In the genomic region with DNA sequence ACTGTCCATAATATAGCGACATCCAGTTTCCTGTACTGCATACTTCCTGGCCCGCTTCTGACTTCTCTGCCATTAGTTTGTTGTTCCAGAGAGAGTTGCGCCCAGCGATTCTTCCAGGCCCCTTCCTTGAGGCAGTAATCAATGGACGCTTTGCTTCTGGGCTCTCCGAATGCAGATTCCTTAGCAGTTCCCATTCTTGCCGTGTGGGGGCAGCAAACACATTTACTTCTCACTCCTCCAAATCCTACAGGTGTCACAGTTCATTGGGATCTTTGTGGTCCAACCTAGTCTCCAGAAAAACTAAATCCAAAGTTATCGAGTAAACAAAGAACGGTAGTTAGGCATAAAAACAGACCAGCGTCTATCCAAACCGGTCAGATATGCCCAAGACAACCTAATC, we compare ENCODE assay signal across 10 mouse cellular contexts. TPM values are rescaled to one million over a fixed set of nuclear protein-coding genes. Genes with fewer than 3 reads are reported as not detected.
DNase-seq lines count a peak whose midpoint lies in the region; ATAC-seq and TF ChIP-seq lines count a peak whose summit lies in the region.
"Had no signal": no experiment of that assay in that cellular context is flagged by ENCODE, and none has a peak within 500 bp of the region (broad histone marks: within the 10 kb centered on the region; RNA-seq: fewer than 3 reads in every experiment).

No protein-coding gene starts in this region.

- no peaks in the 10 kb centered on the region for H3K79me2 ChIP-seq in CH12.LX (replicated peaks; ENCODE audit: control insufficient read depth, extremely low read depth, insufficient read depth, poor library complexity, severe bottlenecking)

- H3K4me3 ChIP-seq in heart, embryonic 12.5 days, result no peak overlapping the region
- H3K4me3 ChIP-seq in CH12.LX (replicated peaks in 1 of 3; ENCODE audit: low read depth in 2 of 3, low read length in 2 of 3, poor library complexity in 1 of 3), result no peak overlapping the region
- H3K4me3 ChIP-seq: embryonic facial prominence, embryonic 13.5 days; limb, embryonic 15.5 days had no signal

- H3K27me3 ChIP-seq in heart, embryonic 12.5 days (replicated peaks), result no peaks in the 10 kb centered on the region
- no peaks in the 10 kb centered on the region for H3K27me3 ChIP-seq in CH12.LX (replicated peaks)
- H3K27me3 ChIP-seq: embryonic facial prominence, embryonic 13.5 days; limb, embryonic 15.5 days had no signal

- no peak overlapping the region for H3K9ac ChIP-seq in heart, embryonic 12.5 days
- H3K9ac ChIP-seq in CH12.LX (ENCODE audit: insufficient read depth, low read depth), result no peak overlapping the region
- H3K9ac ChIP-seq: embryonic facial prominence, embryonic 13.5 days; limb, embryonic 15.5 days had no signal

- TF ChIP-seq CTCF in CH12.LX (conservative IDR thresholded peaks at IDR 0.05 in 1 of 2, IDR thresholded peaks at IDR 0.05 in 1 of 2; ENCODE audit: low read depth in 2 of 2, low read length in 2 of 2), result peak; percentile 25 to 62; a peak in 3 of 4 replicates

- 0 out of 2 replicates have a peak, but pooled peaks cover 6% of the 10 kb centered on the region for H3K4me1 ChIP-seq in heart, embryonic 12.5 days (replicated peaks)
- peaks cover 5 to 19% of the 10 kb centered on the region in 2 experiments; a peak in 3 of 4 replicates for H3K4me1 ChIP-seq in CH12.LX (ENCODE audit: control insufficient read depth in 1 of 2, insufficient read depth in 2 of 2)

- DNase-seq in heart, postnatal 36 days, result peak; percentile 26 to 62
- DNase-seq in CH12.LX (ENCODE audit: extremely low read depth) (no peak), adipocyte (ENCODE audit: low spot score) (peak; percentile 55)
- DNase-seq in frontal cortex, adult 2 months (ENCODE audit: extremely low spot score in 1 of 2, low spot score in 1 of 2), result peak; percentile 41 to 86
- DNase-seq in left cerebral cortex, postnatal 25 days (ENCODE audit: low spot score in 2 of 2), result peak; percentile 68 to 82
- peak; percentile 70 for DNase-seq in right cerebral cortex, postnatal 14 days

- peak; percentile 58 for TF ChIP-seq RAD21 in CH12.LX (IDR thresholded peaks at IDR 0.05; ENCODE audit: low read depth, low read length)

- in situ Hi-C loops in CH12.LX (cut with MboI; ENCODE audit: low pct_ligation_motif_present, low pct_unique_long_range_greater_than_20kb, low sequenced_read_pairs), result no loop called here

- dilution Hi-C loops in CH12.LX (cut with MboI; ENCODE audit: extremely low pct_ligation_motif_present, extremely low pct_unique_long_range_greater_than_20kb, low sequenced_read_pairs), result no loop called here

- H3K36me3 ChIP-seq in heart, embryonic 12.5 days, result no peaks in the 10 kb centered on the region
- H3K36me3 ChIP-seq in CH12.LX (replicated peaks in 1 of 2; ENCODE audit: control insufficient read depth in 1 of 2, insufficient read depth in 1 of 2, low read length in 1 of 2), result no peaks in the 10 kb centered on the region
- H3K36me3 ChIP-seq: embryonic facial prominence, embryonic 13.5 days; limb, embryonic 15.5 days had no signal

- TF ChIP-seq POLR2A in CH12.LX (IDR thresholded peaks at IDR 0.05; ENCODE audit: low read depth, low read length), result no peak

- ATAC-seq in heart, embryonic 12.5 days (ENCODE audit: insufficient number of reproducible peaks, low FRiP score), result no peak
- ATAC-seq in inflammation-experienced regulatory T-cells, adult 6 months, result no peak

- 0 out of 2 replicates have a peak, but pooled peaks cover 5% of the 10 kb centered on the region for H3K9me3 ChIP-seq in heart, embryonic 12.5 days (replicated peaks)
- H3K9me3 ChIP-seq in CH12.LX (replicated peaks; ENCODE audit: low read length), result peaks cover 4% of the 10 kb centered on the region
- H3K9me3 ChIP-seq: embryonic facial prominence, embryonic 13.5 days; limb, embryonic 15.5 days had no signal

- no peak for TF ChIP-seq EP300 in CH12.LX (IDR thresholded peaks at IDR 0.05; ENCODE audit: low read length)

- no peak overlapping the region for H3K27ac ChIP-seq in heart, embryonic 12.5 days (ENCODE audit: poor library complexity, severe bottlenecking)
- H3K27ac ChIP-seq in CH12.LX (ENCODE audit: insufficient read depth, low read depth), result no peak overlapping the region
- H3K27ac ChIP-seq: embryonic facial prominence, embryonic 13.5 days; limb, embryonic 15.5 days had no signal

- intact Hi-C loops in heart, postnatal 36 days (cut with DNase I), result no loop called here
- intact Hi-C loops in left cerebral cortex, postnatal 25 days (cut with DNase I), result no loop called here

- 56% methylated on average over 11 of the region's 11 CpGs for WGBS in heart, embryonic 12.5 days

- H3K4me2 ChIP-seq in heart, embryonic 12.5 days, result no peak overlapping the region
- H3K4me2 ChIP-seq in CH12.LX (ENCODE audit: insufficient read depth, low read depth, poor library complexity, severe bottlenecking), result no peak overlapping the region
- H3K4me2 ChIP-seq: embryonic facial prominence, embryonic 13.5 days; limb, embryonic 15.5 days had no signal

TF ChIP-seq in CH12.LX, 34 proteins besides CTCF, POLR2A, EP300 and RAD21:
- TF ChIP-seq ZKSCAN1 (IDR thresholded peaks at IDR 0.05; ENCODE audit: borderline replicate concordance, low read depth, low read length) (no peak), SMC3 (IDR thresholded peaks at IDR 0.05; ENCODE audit: low read depth, low read length) (peak; percentile 35; the same call in 1 of the 2 replicates)

RNA-seq across cellular contexts. Expression of gene Gcnt3, which starts 46.2 kb away (rescaled TPM):
- total RNA-seq in heart, postnatal 36 days (2021), result not detected
- polyA plus RNA-seq in heart, embryonic 12.5 days (2016; fragmentation: Nextera tagmentation; extraction: Ambion mirVana), result not detected in 2 replicates
- total RNA-seq in CH12.LX (2012; rRNA removed), result 0.04 TPM in 1 of 2 replicates, not detected in the other
- 0.04 TPM in 1 of 2 replicates, not detected in the other for total RNA-seq in CH12.LX (2014; rRNA removed)
- not detected in 2 replicates for polyA plus RNA-seq in CH12.LX (2012; ENCODE audit: insufficient read length, low read depth)
- not detected in 2 replicates for polyA plus RNA-seq in frontal cortex, adult 2 months (2012; rRNA removed)
- total RNA-seq in left cerebral cortex, postnatal 25 days (2021), result not detected
- not detected for polyA plus RNA-seq in inflammation-experienced regulatory T-cells, adult 6 months (2017; shearing (Covaris generic))

RNA-seq across cellular contexts. Expression of gene Fam81a, which starts 58.3 kb away (rescaled TPM):
- 10 to 100 TPM; 32.8 to 37.8 TPM for total RNA-seq in heart, postnatal 36 days (2021)
- 31.5 and 35.0 TPM in 2 replicates for polyA plus RNA-seq in heart, embryonic 12.5 days (2016; fragmentation: Nextera tagmentation; extraction: Ambion mirVana)
- total RNA-seq in CH12.LX (2012; rRNA removed) (0.04 and 0.13 TPM in 2 replicates), CH12.LX (2014; rRNA removed) (0.09 TPM in 1 of 2 replicates, not detected in the other)
- polyA plus RNA-seq in CH12.LX (2012; ENCODE audit: insufficient read length, low read depth), result not detected in 2 replicates
- polyA plus RNA-seq in frontal cortex, adult 2 months (2012; rRNA removed), result 121 and 131 TPM in 2 replicates
- 100 to 1,000 TPM; 175 to 213 TPM for total RNA-seq in left cerebral cortex, postnatal 25 days (2021)
- polyA plus RNA-seq in inflammation-experienced regulatory T-cells, adult 6 months (2017; shearing (Covaris generic)), result 1 to 10 TPM in 1 of 3 experiments, under 1 TPM in 2; 0.20 to 3.1 (median 0.42) TPM
